Mouse (Mus musculus): ENCODE measurements around the gene Mtmr3.

Gene Mtmr3

DNA sequence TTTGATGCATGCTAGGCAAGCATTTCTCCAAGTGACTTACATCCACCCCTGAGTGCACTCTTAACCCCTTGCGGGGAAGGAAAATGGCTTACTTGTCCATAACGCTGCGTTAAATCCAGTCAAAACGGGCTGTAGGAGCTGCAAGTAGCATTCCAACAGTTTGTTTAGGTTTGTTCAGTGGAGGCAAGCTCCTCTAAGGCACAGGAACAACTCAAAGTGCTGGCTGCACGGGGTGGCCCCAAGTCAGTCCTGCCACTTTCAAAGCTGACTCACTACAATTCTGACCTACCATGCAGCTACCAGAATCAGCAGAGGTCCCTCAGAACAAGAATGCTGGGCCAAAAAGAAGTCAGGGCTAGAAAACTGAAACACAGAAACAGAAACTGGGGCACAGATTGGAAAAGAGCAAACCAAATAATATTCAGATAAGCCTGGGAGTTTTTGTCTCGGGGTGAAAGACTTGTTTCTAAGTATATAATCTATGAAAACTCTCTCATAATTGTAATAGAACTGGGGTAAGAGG lies 72.5 kb downstream of the Mtmr3 start:
- DNase-seq (ENCODE audit: low read depth, low spot score), result no peak

DNA sequence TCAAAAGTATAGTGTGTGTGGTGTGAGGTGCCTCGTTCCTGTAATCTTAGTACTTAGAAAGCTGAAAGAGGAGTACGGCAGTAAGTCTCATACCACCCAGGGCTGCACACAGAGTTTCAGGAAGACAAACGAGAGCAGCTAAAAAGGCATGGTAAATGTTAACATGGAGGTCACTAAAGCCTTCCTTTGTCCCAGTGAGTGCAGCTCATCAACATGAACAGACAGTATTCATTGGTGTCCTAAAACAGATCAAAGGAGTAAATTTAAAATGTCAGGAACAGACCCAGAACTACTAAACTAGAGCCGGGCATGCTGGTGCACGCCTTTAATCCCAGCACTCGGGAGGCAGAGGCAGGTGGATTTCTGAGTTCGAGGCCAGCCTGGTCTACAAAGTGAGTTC lies 75.7 kb downstream of the Mtmr3 start:
- no peak for DNase-seq (ENCODE audit: low read depth, low spot score)

- DNase-seq (ENCODE audit: low read depth, low spot score), result no peak
These were observed 87.2 kb downstream of the Mtmr3 start for GRCm38 (mm10) chr11:4507421-4507820.

GRCm38 (mm10) chr11:4506486-4506885 lies 88.2 kb downstream of the Mtmr3 start:
- no peak for DNase-seq (ENCODE audit: low read depth, low spot score)

DNA sequence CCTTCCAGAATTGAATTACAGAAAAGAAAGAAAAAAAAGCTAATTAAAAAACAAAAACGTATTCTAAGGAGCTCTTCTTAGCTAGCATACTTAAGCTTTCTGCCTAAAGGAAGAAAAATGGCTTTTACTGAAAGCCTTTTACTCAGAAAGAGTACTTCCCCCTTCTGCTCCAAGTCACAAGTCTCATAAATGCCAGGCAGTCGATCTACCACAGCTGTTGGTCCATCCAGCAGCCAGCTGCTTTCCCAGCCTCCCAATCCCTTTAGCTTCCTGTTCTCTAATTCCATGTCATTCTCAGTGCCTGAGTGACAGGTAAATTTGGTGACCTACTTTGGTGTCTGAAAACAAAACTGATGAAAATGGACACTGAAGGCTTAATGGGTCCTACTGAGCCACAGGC lies 92.5 kb downstream of the Mtmr3 start:
- no peak for DNase-seq (ENCODE audit: low read depth, low spot score)

GRCm38 (mm10) chr11:4500826-4501225 lies 93.8 kb downstream of the Mtmr3 start:
- no peak for DNase-seq (ENCODE audit: low read depth, low spot score)

- DNase-seq (ENCODE audit: low read depth, low spot score), result no peak
These were observed 94.4 kb downstream of the Mtmr3 start for GRCm38 (mm10) chr11:4500261-4500660.

DNA sequence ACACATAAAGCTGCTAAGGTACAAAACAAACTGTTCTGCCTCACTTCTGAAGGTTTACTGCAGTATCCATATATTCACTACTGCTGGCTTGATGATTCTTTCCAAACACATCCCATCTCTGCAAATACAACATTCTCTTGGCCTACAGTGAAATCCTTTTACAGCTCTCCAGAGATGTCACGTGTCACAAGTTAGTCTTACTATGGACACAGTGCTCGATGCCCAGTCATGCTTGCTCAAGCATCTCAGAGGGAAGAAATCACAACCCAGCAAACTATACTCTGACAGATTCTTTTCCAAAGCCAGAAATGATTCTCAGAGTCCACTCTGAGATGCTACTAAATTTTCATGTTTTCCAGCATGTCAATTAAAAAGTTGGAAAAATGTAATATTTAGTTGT lies 95.2 kb downstream of the Mtmr3 start:
- no peak for DNase-seq (ENCODE audit: low read depth, low spot score)

DNA sequence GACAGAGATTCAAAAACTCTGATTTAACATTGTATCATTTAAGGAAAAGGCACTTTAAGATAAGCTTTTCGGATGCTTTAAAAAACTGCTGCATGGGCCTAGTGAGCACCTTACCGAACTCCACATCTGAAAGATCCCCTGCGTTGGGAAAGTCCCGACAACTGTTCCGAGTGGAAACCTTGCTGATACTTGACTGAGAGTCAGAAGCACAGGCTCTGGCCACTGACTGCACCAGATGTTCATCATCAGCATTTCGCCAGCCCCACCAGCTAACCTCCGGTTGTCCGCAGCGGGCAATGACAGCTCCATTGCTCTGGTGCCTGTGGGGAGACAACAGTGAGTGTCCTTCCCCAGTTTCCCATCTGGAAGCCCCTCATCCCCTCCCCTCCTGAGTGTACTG lies 95.9 kb downstream of the Mtmr3 start:
- DNase-seq (ENCODE audit: low read depth, low spot score), result no peak

- no peak for DNase-seq (ENCODE audit: low read depth, low spot score)
These were observed 97.1 kb downstream of the Mtmr3 start for GRCm38 (mm10) chr11:4497501-4498118.

DNA sequence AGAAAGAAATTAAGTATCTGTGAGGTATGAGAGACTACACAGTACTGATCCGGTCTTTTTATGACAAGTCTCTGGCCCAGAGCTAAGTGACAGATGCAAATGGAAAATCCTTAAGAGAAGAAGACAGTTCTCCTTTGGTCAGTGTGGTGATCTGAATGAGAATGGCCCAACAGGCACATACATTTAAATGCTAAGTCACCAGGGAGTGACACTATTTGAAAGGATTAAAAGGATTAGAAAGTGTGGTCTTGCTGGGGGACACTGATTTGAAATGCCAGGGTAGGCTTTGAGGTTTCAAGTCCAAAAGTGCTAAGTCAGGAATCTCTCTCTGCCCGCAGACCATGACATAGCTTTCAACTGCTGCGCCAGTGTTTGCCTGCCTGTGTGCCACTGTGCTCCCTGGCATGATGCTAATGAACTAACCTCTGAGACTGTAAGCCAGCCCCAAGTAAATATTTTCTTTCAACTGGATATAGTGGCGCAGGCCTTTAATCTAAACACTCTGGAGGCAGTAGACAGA lies 99.6 kb downstream of the Mtmr3 start:
- DNase-seq (ENCODE audit: low read depth, low spot score), result no peak

DNA sequence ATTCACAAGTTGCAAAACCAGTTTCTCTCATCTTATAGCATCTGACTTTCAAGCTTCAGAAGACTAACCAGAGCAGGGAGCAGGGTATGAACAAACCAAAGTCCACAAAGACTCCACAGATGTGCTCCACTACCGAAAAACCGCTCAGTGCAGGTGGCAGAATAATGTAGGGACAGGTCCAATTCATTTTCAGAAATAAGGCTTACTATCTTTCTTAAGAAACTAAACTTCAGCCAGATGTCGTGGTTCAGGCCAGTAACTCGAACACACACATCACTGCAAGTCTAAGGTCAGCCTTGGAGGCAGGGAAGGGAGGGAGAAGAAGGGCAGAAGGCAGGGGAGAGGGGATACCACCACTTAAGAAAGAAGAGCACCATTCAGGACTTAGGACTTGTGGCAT lies 105.5 kb downstream of the Mtmr3 start:
- no peak for DNase-seq (ENCODE audit: low read depth, low spot score)

DNA sequence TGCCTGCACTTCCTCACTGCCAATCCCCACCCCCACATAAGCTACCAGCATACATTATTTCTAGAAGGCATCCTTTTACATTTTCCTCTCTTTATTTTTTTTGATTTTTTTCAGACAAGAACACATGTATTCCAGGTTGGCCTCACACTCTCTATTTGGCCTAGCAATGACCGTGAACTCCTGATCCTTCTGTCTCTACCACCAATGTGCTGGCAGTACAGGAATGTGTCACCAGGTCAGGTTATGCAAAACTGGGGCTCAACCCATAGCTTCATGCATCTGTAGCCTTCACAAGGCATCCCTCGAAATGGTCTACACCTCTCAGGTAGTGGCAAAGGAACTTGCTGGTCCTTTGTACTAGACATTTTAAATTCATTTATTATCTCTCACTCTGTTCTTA lies 105.9 kb downstream of the Mtmr3 start:
- DNase-seq (ENCODE audit: low read depth, low spot score), result no peak

DNA sequence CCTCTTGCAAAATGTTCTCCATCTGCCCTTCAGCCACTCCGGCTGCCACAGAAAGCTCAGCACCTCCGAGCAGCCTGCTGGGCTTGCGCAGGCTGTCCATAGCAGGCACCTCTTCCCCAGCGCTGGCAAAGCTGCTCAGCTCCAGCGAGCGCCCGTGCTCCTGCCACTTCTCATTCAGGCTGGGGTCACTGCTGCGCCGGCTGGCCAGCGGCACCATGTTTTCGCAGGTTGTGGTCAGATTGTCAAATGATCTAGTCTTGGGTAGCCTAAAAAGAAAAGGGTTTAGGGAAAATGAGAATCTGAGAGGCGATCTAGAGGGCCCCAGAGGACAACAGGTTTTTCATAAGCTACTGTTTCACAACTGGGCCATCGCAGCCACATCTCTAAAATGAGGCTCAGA lies 106.3 kb downstream of the Mtmr3 start:
- no peak for DNase-seq (ENCODE audit: low read depth, low spot score)

DNA sequence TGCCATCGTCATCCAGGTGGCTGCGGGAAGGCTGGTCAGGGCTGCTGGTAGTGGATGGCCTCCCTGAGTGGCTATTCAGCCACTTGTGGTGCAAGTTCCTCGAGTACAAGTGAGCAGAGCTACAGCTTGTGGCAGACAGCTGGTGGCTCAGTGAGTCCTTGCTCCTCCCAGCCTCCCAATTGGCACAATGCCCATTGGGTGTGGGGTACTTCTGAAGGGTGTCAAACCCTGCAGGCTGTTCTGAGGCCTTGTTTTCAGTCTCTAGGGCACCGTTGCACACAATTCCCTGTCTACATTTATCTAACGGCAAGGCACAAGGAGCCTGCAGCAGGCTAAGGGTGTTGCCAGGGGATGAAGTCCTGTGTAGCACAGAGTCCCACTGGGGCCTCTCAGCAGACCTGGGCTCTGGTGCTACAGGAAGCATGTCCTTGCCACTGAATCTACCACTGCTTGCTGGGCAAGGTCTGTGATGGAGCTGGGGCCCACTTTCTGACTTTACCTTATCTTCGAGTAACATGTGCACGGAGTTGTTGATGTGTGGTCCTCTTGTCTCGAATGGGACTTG lies 107.2 kb downstream of the Mtmr3 start:
- DNase-seq (ENCODE audit: low read depth, low spot score), result no peak

DNA sequence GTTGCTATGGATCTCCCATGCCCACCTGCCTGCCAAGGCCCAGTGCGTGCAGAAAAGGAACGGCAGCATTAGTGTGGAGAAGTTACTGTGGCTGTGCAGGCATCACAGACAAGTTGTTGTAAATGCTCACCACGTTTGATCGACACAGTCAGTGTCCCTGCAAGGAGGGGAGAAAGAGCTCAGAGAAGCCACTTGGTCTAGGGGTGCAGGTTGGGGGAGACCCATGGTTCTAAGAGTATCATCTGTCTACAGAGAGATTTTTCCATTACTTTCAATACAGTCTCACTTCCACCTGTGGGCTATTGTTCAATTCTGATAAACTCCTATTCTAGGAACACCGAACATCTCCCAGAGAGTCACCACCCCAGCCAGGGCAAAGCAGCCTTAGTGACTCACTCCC lies 110.1 kb downstream of the Mtmr3 start:
- DNase-seq (ENCODE audit: low read depth, low spot score), result no peak

DNA sequence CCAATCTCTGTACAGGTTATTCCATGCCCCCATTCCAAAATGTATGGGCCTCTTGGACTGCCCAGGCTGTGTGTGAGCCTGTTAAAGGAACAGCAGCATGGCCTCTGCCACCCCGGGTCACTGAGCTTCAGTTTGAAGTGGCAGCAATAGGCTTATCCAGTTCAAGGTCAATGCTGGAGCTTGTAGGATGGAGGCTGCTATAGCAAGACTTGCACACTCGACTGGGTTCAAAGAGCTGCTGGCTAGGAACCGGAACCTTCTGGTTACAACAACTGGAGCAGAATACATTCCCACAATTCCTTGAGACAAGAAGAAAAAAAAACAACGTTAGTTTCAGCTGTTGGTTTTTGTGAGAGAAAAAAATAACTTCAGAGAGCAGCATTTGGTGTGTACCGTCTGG lies 112.0 kb downstream of the Mtmr3 start:
- no peak for DNase-seq (ENCODE audit: low read depth, low spot score)

GRCm38 (mm10) chr11:4476184-4476697 lies 118.4 kb downstream of the Mtmr3 start:
- DNase-seq (ENCODE audit: low read depth, low spot score), result no peak

GRCm38 (mm10) chr11:4472464-4473179 lies 122.0 kb downstream of the Mtmr3 start:
- DNase-seq (ENCODE audit: low read depth, low spot score), result peak; percentile 26

DNA sequence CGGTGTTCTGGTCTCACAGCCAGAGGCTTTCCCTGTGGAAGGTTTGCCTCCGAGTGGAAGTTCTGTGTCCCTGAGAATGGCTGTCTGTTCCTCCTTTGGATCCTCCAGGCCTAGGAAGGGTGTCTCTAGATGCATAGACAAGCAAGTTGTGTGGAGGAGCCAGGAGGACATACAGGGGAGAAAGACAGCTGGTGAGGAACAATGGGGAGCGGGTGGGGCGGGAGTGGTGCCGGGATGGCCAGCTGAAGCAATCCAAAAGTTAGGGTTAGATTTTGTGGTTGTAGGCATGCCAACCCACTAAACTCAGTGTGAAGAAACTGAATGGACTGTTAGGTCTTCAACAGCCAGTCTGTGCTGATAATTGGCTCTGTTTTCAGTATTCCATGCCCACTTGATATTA lies 122.9 kb downstream of the Mtmr3 start:
- no peak for DNase-seq (ENCODE audit: low read depth, low spot score)

DNA sequence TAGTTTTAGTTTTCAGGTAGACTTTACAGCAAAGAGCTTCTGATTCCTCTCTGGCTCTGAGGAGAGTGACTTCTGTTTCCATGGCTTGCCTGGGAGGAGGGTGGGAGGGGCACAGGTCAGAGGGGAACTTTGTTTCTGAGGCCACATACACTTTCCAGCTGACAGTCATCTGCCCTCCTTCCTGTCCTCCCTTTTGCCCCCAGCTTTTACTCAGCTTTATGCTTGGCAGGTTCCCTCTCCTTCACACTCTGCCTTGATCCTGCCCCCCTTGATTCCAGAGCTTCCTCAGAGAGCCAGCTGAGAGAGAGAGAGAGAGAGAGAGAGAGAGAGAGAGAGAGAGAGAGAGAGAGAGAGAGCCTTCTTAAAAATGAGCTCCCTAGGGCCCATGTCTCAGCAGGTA lies 123.4 kb downstream of the Mtmr3 start:
- no peak for DNase-seq (ENCODE audit: low read depth, low spot score)

- no peak for DNase-seq (ENCODE audit: low read depth, low spot score)
These were observed 125.6 kb downstream of the Mtmr3 start for GRCm38 (mm10) chr11:4469091-4469490.

DNA sequence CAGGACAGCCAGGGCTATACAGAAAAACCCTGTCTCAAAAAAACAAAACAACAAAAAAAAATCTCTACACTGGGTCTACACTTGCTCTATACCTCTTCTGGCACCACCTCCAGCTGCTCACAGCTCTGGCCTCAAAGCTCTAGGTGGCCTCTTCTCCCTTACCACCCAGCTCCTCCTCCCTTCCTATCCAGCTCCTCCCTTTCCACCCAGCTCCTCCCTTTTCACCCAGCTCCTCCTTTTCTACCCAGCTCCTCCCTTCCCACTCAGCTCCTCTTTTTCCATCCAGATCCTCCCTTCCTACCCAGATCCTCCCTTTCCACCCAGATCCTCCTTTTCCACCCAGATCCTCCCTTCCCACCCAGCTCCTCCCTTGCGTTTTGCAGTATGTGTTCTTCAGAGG lies 127.2 kb downstream of the Mtmr3 start:
- no peak for DNase-seq (ENCODE audit: low read depth, low spot score)
